ENCODE assay signal across 15 mouse cellular contexts in genomic region chr5:136511378-136511777, GRCm38 (mm10). TPM values are rescaled to one million over a fixed set of nuclear protein-coding genes. Genes with fewer than 3 reads are reported as not detected.
A peak's percentile ranks its signal among the peaks of the same experiment; 100 is the strongest.
DNase-seq lines count a peak whose midpoint lies in the region; ATAC-seq lines count a peak whose summit lies in the region.
"Had no signal": no experiment of that assay in that cellular context is flagged by ENCODE, and none has a peak within 500 bp of the region (broad histone marks: within the 10 kb centered on the region; RNA-seq: fewer than 3 reads in every experiment).

No protein-coding gene starts in this region.

- H3K9ac ChIP-seq in embryonic facial prominence, embryonic 14.5 days (ENCODE audit: low read depth, low read length), result no peak overlapping the region
- no peak overlapping the region; the same call in 1 of the 2 replicates for H3K9ac ChIP-seq in heart, embryonic 14.5 days (ENCODE audit: low read length)
- H3K9ac ChIP-seq in midbrain, embryonic 14.5 days (replicated peaks; ENCODE audit: low read length), result no peak overlapping the region
- H3K9ac ChIP-seq in midbrain, embryonic 13.5 days (replicated peaks), result no peak overlapping the region
- H3K9ac ChIP-seq: hindbrain, embryonic 14.5 days; liver, embryonic 15.5 days; midbrain, embryonic 12.5 days had no signal

- no peak for ATAC-seq in embryonic facial prominence, embryonic 14.5 days (ENCODE audit: low read depth)
- ATAC-seq in heart, embryonic 14.5 days (ENCODE audit: insufficient number of reproducible peaks, insufficient read depth, low FRiP score, low read depth), result no peak
- no peak for ATAC-seq in midbrain, embryonic 14.5 days (ENCODE audit: low FRiP score, low TSS enrichment)
- no peak for ATAC-seq in midbrain, embryonic 13.5 days
- peak; percentile 64 for ATAC-seq in granulocyte monocyte progenitor cell, adult 5-6 weeks (replicated peaks; ENCODE audit: poor library complexity, severe bottlenecking)
- ATAC-seq: intestine, postnatal 0 days had no signal

- H3K4me2 ChIP-seq in embryonic facial prominence, embryonic 14.5 days (ENCODE audit: low read depth, low read length), result no peak overlapping the region
- H3K4me2 ChIP-seq in heart, embryonic 14.5 days (ENCODE audit: low read length), result peak overlapping the region; percentile 27
- no peak overlapping the region for H3K4me2 ChIP-seq in midbrain, embryonic 14.5 days (ENCODE audit: low read length)
- H3K4me2 ChIP-seq in midbrain, embryonic 13.5 days (replicated peaks), result no peak overlapping the region
- H3K4me2 ChIP-seq: hindbrain, embryonic 14.5 days; liver, embryonic 15.5 days; midbrain, embryonic 12.5 days had no signal

- H3K27me3 ChIP-seq in embryonic facial prominence, embryonic 14.5 days (replicated peaks; ENCODE audit: control insufficient read depth, insufficient read depth, low read length), result peaks cover 6% of the 10 kb centered on the region; the same call in 1 of the 2 replicates
- no peaks in the 10 kb centered on the region for H3K27me3 ChIP-seq in embryonic facial prominence, embryonic 10.5 days (replicated peaks; ENCODE audit: low read depth, poor library complexity, severe bottlenecking)
- no peaks in the 10 kb centered on the region for H3K27me3 ChIP-seq in heart, embryonic 14.5 days (ENCODE audit: control insufficient read depth, insufficient read depth, low read length)
- H3K27me3 ChIP-seq in midbrain, embryonic 14.5 days (ENCODE audit: control insufficient read depth, insufficient read depth, low read length), result no peaks in the 10 kb centered on the region
- no peaks in the 10 kb centered on the region for H3K27me3 ChIP-seq in midbrain, embryonic 13.5 days
- H3K27me3 ChIP-seq: liver, embryonic 15.5 days; midbrain, embryonic 12.5 days had no signal

- peak; percentile 53 for DNase-seq in embryonic facial prominence, embryonic 14.5 days (ENCODE audit: low spot score)
- DNase-seq in embryonic facial prominence, embryonic 10.5 days (ENCODE audit: low spot score), result no peak
- no peak for DNase-seq in heart, postnatal 14 days
- DNase-seq in midbrain, embryonic 14.5 days, result peak; percentile 14
- DNase-seq in retina, embryonic 14.5 days (ENCODE audit: low spot score), result no peak
- DNase-seq: cerebellum, postnatal 10 days; gastrocnemius, postnatal 36 days; lung, postnatal 14 days had no signal

- H3K4me1 ChIP-seq in embryonic facial prominence, embryonic 14.5 days (ENCODE audit: control insufficient read depth, insufficient read depth, low read length), result no peaks in the 10 kb centered on the region
- peaks cover 20% of the 10 kb centered on the region for H3K4me1 ChIP-seq in embryonic facial prominence, embryonic 10.5 days
- peaks cover 15 to 70% of the 10 kb centered on the region in 2 experiments for H3K4me1 ChIP-seq in heart, embryonic 14.5 days (ENCODE audit: control insufficient read depth in 2 of 2, insufficient read depth in 2 of 2, low read length in 2 of 2)
- no peaks in the 10 kb centered on the region for H3K4me1 ChIP-seq in midbrain, embryonic 14.5 days (ENCODE audit: control insufficient read depth, insufficient read depth, low read length)
- peaks cover 20% of the 10 kb centered on the region for H3K4me1 ChIP-seq in midbrain, embryonic 13.5 days (replicated peaks)

- H3K27ac ChIP-seq in embryonic facial prominence, embryonic 14.5 days (replicated peaks; ENCODE audit: low read depth, low read length), result no peak overlapping the region
- no peak overlapping the region for H3K27ac ChIP-seq in embryonic facial prominence, embryonic 10.5 days (replicated peaks)
- H3K27ac ChIP-seq in heart, embryonic 14.5 days (replicated peaks in 1 of 2; ENCODE audit: control insufficient read depth in 1 of 2, insufficient read depth in 1 of 2, low read depth in 2 of 2, low read length in 2 of 2), result peak overlapping the region; percentile 38 to 41; a peak in 3 of 4 replicates
- H3K27ac ChIP-seq in midbrain, embryonic 14.5 days (replicated peaks; ENCODE audit: low read depth, low read length), result no peak overlapping the region
- no peak overlapping the region for H3K27ac ChIP-seq in midbrain, embryonic 13.5 days
- H3K27ac ChIP-seq: hindbrain, embryonic 14.5 days; liver, embryonic 15.5 days; midbrain, embryonic 12.5 days had no signal

- H3K4me3 ChIP-seq in embryonic facial prominence, embryonic 14.5 days (ENCODE audit: low read depth, low read length), result no peak overlapping the region
- H3K4me3 ChIP-seq in embryonic facial prominence, embryonic 10.5 days, result no peak overlapping the region
- no peak overlapping the region for H3K4me3 ChIP-seq in heart, embryonic 14.5 days (ENCODE audit: control insufficient read depth in 1 of 2, insufficient read depth in 1 of 2, low read depth in 1 of 2, low read length in 2 of 2)
- no peak overlapping the region for H3K4me3 ChIP-seq in midbrain, embryonic 14.5 days (replicated peaks; ENCODE audit: low read depth, low read length)
- H3K4me3 ChIP-seq in midbrain, embryonic 13.5 days (replicated peaks), result no peak overlapping the region
- H3K4me3 ChIP-seq: liver, embryonic 15.5 days; midbrain, embryonic 12.5 days had no signal

- WGBS in embryonic facial prominence, embryonic 14.5 days, result 50% methylated on average over 7 of the region's 7 CpGs
- WGBS in embryonic facial prominence, embryonic 10.5 days, result 78% methylated on average over 7 of the region's 7 CpGs
- 18% methylated on average over 7 of the region's 7 CpGs for WGBS in heart, embryonic 14.5 days
- 69% methylated on average over 7 of the region's 7 CpGs for WGBS in midbrain, embryonic 14.5 days
- WGBS in midbrain, embryonic 13.5 days, result 63% methylated on average over 7 of the region's 7 CpGs

- H3K9me3 ChIP-seq in embryonic facial prominence, embryonic 14.5 days (ENCODE audit: control insufficient read depth, low read length), result no peaks in the 10 kb centered on the region
- H3K9me3 ChIP-seq in embryonic facial prominence, embryonic 10.5 days, result no peaks in the 10 kb centered on the region
- no peaks in the 10 kb centered on the region for H3K9me3 ChIP-seq in heart, embryonic 14.5 days (ENCODE audit: control insufficient read depth, low read length)
- no peaks in the 10 kb centered on the region for H3K9me3 ChIP-seq in midbrain, embryonic 14.5 days (ENCODE audit: control insufficient read depth, low read length)
- H3K9me3 ChIP-seq in midbrain, embryonic 13.5 days, result no peaks in the 10 kb centered on the region
- H3K9me3 ChIP-seq: liver, embryonic 15.5 days; midbrain, embryonic 12.5 days had no signal

- no peaks in the 10 kb centered on the region for H3K36me3 ChIP-seq in embryonic facial prominence, embryonic 14.5 days (ENCODE audit: control insufficient read depth, insufficient read depth, low read length)
- H3K36me3 ChIP-seq in embryonic facial prominence, embryonic 10.5 days (replicated peaks), result peaks cover 7% of the 10 kb centered on the region
- no peaks in the 10 kb centered on the region for H3K36me3 ChIP-seq in heart, embryonic 14.5 days (ENCODE audit: control insufficient read depth, insufficient read depth, low read length)
- H3K36me3 ChIP-seq in midbrain, embryonic 14.5 days (ENCODE audit: control insufficient read depth, insufficient read depth, low read length), result no peaks in the 10 kb centered on the region
- H3K36me3 ChIP-seq in midbrain, embryonic 13.5 days, result no peaks in the 10 kb centered on the region
- H3K36me3 ChIP-seq: liver, embryonic 15.5 days had no signal

- intact Hi-C loops in heart, postnatal 14 days (cut with DNase I), result no loop called here

RNA-seq across cellular contexts. Expression of gene Cux1, which starts 55.9 kb away (rescaled TPM):
- 60.6 and 65.5 TPM in 2 replicates for polyA plus RNA-seq in embryonic facial prominence, embryonic 14.5 days (2014; fragmentation: Nextera tagmentation; extraction: Ambion mirVana)
- 75.3 and 77.8 TPM in 2 replicates for polyA plus RNA-seq in embryonic facial prominence, embryonic 10.5 days (2016; fragmentation: Nextera tagmentation; extraction: Ambion mirVana)
- 71.6 and 76.8 TPM in 2 replicates for polyA plus RNA-seq in heart, embryonic 14.5 days (2014; fragmentation: Nextera tagmentation; extraction: Ambion mirVana)
- total RNA-seq in heart, postnatal 14 days (2021), result 100 to 1,000 TPM; 106 to 108 TPM
- polyA plus RNA-seq in midbrain, embryonic 14.5 days (2014; fragmentation: Nextera tagmentation; extraction: Ambion mirVana), result 109 and 112 TPM in 2 replicates
- 126 TPM in 2 replicates for polyA plus RNA-seq in midbrain, embryonic 13.5 days (2015; fragmentation: Nextera tagmentation; extraction: Ambion mirVana)
- 109 and 110 TPM in 2 replicates for total RNA-seq in granulocyte monocyte progenitor cell, adult 5-6 weeks (2014; fragmentation: Nextera tagmentation)
- 86.0 and 94.1 TPM in 2 replicates for total RNA-seq in granulocyte monocyte progenitor cell, adult 5-6 weeks (2017)

Comparison
In these comparisons a context has a peak if more than half of its experiments do, and no peak if none do; other contexts are left out.
1. DNase-seq: peak in embryonic facial prominence, embryonic 14.5 days (single experiment) and midbrain, embryonic 14.5 days (single experiment); none in embryonic facial prominence, embryonic 10.5 days (single experiment), heart, postnatal 14 days (0 of 2) and retina, embryonic 14.5 days (single experiment).
2. H3K27ac ChIP-seq: peak in heart, embryonic 14.5 days (2 of 2); none in embryonic facial prominence, embryonic 14.5 days (single experiment), embryonic facial prominence, embryonic 10.5 days (single experiment), midbrain, embryonic 14.5 days (single experiment) and midbrain, embryonic 13.5 days (single experiment).